Comparison of ENCODE assay signal across 8 mouse cellular contexts in genomic region chr13:43215144-43215993, GRCm38 (mm10). TPM values are rescaled to one million over a fixed set of nuclear protein-coding genes. Genes with fewer than 3 reads are reported as not detected.
A peak's percentile ranks its signal among the peaks of the same experiment; 100 is the strongest.
DNase-seq lines count a peak whose midpoint lies in the region; ATAC-seq lines count a peak whose summit lies in the region.

No protein-coding gene starts in this region.

- H3K4me3 ChIP-seq in lung, embryonic 15.5 days = no peak overlapping the region
- peak overlapping the region; percentile 2; the same call in 1 of the 2 replicates for H3K4me3 ChIP-seq in hindbrain, embryonic 16.5 days (ENCODE audit: low read length)
- peak overlapping the region; percentile 25 for H3K4me3 ChIP-seq in midbrain, embryonic 16.5 days (ENCODE audit: low read depth, low read length)

- no peaks in the 10 kb centered on the region for H3K9me3 ChIP-seq in lung, embryonic 15.5 days
- no peaks in the 10 kb centered on the region for H3K9me3 ChIP-seq in hindbrain, embryonic 16.5 days (ENCODE audit: control insufficient read depth, low read length)
- H3K9me3 ChIP-seq in midbrain, embryonic 16.5 days (replicated peaks; ENCODE audit: control insufficient read depth, low read length, poor library complexity, severe bottlenecking) = no peaks in the 10 kb centered on the region

- peak overlapping the region; percentile 34 for H3K4me2 ChIP-seq in lung, embryonic 15.5 days
- H3K4me2 ChIP-seq in hindbrain, embryonic 16.5 days (ENCODE audit: low read length) = peak overlapping the region; percentile 51
- H3K4me2 ChIP-seq in midbrain, embryonic 16.5 days (ENCODE audit: low read length) = peak overlapping the region; percentile 55

- no peaks in the 10 kb centered on the region for H3K27me3 ChIP-seq in lung, embryonic 15.5 days
- H3K27me3 ChIP-seq in hindbrain, embryonic 16.5 days (replicated peaks; ENCODE audit: control insufficient read depth, insufficient read depth, low read length) = no peaks in the 10 kb centered on the region
- H3K27me3 ChIP-seq in midbrain, embryonic 16.5 days (ENCODE audit: control insufficient read depth, insufficient read depth, low read depth, low read length) = no peaks in the 10 kb centered on the region

- H3K36me3 ChIP-seq in lung, embryonic 15.5 days = no peaks in the 10 kb centered on the region
- no peaks in the 10 kb centered on the region for H3K36me3 ChIP-seq in hindbrain, embryonic 16.5 days (ENCODE audit: control insufficient read depth, insufficient read depth, low read length)
- no peaks in the 10 kb centered on the region for H3K36me3 ChIP-seq in midbrain, embryonic 16.5 days (ENCODE audit: control insufficient read depth, insufficient read depth, low read length)

- WGBS in lung, embryonic 15.5 days = 23% methylated on average over 19 of the region's 19 CpGs
- 21% methylated on average over 19 of the region's 19 CpGs for WGBS in hindbrain, embryonic 16.5 days
- WGBS in midbrain, embryonic 16.5 days = 10% methylated on average over 19 of the region's 19 CpGs

- no peak for ATAC-seq in lung, embryonic 15.5 days (ENCODE audit: borderline replicate concordance, extremely low read depth, low FRiP score, low TSS enrichment)
- peak; percentile 85 for ATAC-seq in hindbrain, embryonic 16.5 days
- peak; percentile 88 for ATAC-seq in midbrain, embryonic 16.5 days

- no peak overlapping the region for H3K9ac ChIP-seq in lung, embryonic 15.5 days
- H3K9ac ChIP-seq in hindbrain, embryonic 16.5 days (ENCODE audit: low read depth, low read length) = no peak overlapping the region
- H3K9ac ChIP-seq in midbrain, embryonic 16.5 days (ENCODE audit: low read depth, low read length) = 0 out of 2 replicates have a peak overlapping the region, but pooled peaks have one; percentile 6

- no peak for DNase-seq in lung, postnatal 10 days
- DNase-seq in brain, adult 2 months (ENCODE audit: low read depth, low spot score) = peak; percentile 73
- no peak for DNase-seq in urinary bladder, postnatal 10 days (ENCODE audit: low spot score)
- no peak for DNase-seq in right cerebral cortex, postnatal 36 days (ENCODE audit: low spot score in 2 of 2)
- DNase-seq in right cerebral cortex, postnatal 10 days (ENCODE audit: low spot score in 2 of 2) = no peak

- H3K4me1 ChIP-seq in lung, embryonic 15.5 days = peaks cover 57% of the 10 kb centered on the region
- H3K4me1 ChIP-seq in hindbrain, embryonic 16.5 days (ENCODE audit: control insufficient read depth, insufficient read depth, low read depth, low read length) = peaks cover 12% of the 10 kb centered on the region; the same call in 1 of the 2 replicates
- H3K4me1 ChIP-seq in midbrain, embryonic 16.5 days (ENCODE audit: control insufficient read depth, insufficient read depth, low read length) = peaks cover 18% of the 10 kb centered on the region

- H3K27ac ChIP-seq in lung, embryonic 15.5 days = peak overlapping the region; percentile 79
- peak overlapping the region; percentile 14 for H3K27ac ChIP-seq in hindbrain, embryonic 16.5 days (ENCODE audit: low read depth, low read length)
- peak overlapping the region; percentile 69 for H3K27ac ChIP-seq in midbrain, embryonic 16.5 days (ENCODE audit: low read length)

RNA-seq across cellular contexts. Expression of gene Tbc1d7, which starts 44.1 kb away (rescaled TPM):
- polyA plus RNA-seq in lung, embryonic 15.5 days (2015; fragmentation: Nextera tagmentation; extraction: Ambion mirVana) = 48.4 and 50.2 TPM in 2 replicates
- polyA plus RNA-seq in hindbrain, embryonic 16.5 days (2015; fragmentation: Nextera tagmentation; extraction: Ambion mirVana) = 85.3 and 86.0 TPM in 2 replicates
- polyA plus RNA-seq in midbrain, embryonic 16.5 days (2015; fragmentation: Nextera tagmentation; extraction: Ambion mirVana) = 84.0 and 91.8 TPM in 2 replicates

Comparison
In these comparisons a context has a peak if more than half of its experiments do, and no peak if none do; other contexts are left out.
1. H3K27ac ChIP-seq: peak in every context shown above with its lines; median percentile 79 in lung, embryonic 15.5 days; 69 in midbrain, embryonic 16.5 days; 14 in hindbrain, embryonic 16.5 days.